Mouse (Mus musculus): Measurements from ENCODE around the gene Ptprg.

- TF ChIP-seq CTCF (IDR thresholded peaks at IDR 0.05; ENCODE audit: extremely low read depth, insufficient read length, insufficient replicate concordance, low read depth, low read length) (no peak), POLR2A (IDR thresholded peaks at IDR 0.05; ENCODE audit: low read depth, low read length) (no peak)
Observed at GRCm38 (mm10) chr14:11857928-11858481, 304.7 kb downstream of the Ptprg start.

All from small intestine, adult 2 months (tissue).